Mouse (Mus musculus) CH12.LX (cell line): ENCODE measurements around the gene Mink1. TPM values are rescaled to one million over a fixed set of nuclear protein-coding genes. Genes with fewer than 3 reads are reported as not detected.

Source experiments
- DNase-seq: peaks from one replicate; pipeline ENCODE4 v3.0.0-alpha.2; 2013; ENCODE audit errors: extremely low read depth
- H3K27ac ChIP-seq: 2 replicates; pipeline ENCODE4 v1.5.1; 2012; ENCODE audit warnings: low read depth, mild to moderate bottlenecking, control low read depth, moderate library complexity; ENCODE audit not compliant: insufficient read depth
- H3K27me3 ChIP-seq: replicated peaks from 2 replicates; pipeline ENCODE3; 2012; ENCODE audit warnings: inconsistent platforms
- H3K36me3 ChIP-seq, 2 experiments: replicated peaks in 1 of 2; 2 replicates each; pipeline versions ENCODE3 to v1.6.1; 2012; ENCODE audit warnings: inconsistent platforms in 1 of 2, low read length in 1 of 2, mild to moderate bottlenecking in 1 of 2, mixed read lengths in 1 of 2, moderate library complexity in 1 of 2; ENCODE audit not compliant: control insufficient read depth in 1 of 2, insufficient read depth in 1 of 2
- H3K4me1 ChIP-seq, 2 experiments: 2 replicates each; pipeline ENCODE4 v1.6.1; 2012; ENCODE audit warnings: inconsistent platforms in 1 of 2, moderate library complexity in 1 of 2; ENCODE audit not compliant: insufficient read depth in 2 of 2, control insufficient read depth in 1 of 2
- H3K4me2 ChIP-seq: 2 replicates; pipeline ENCODE4 v1.6.1; 2012; ENCODE audit warnings: low read depth, mild to moderate bottlenecking, control low read depth; ENCODE audit not compliant: poor library complexity, insufficient read depth, severe bottlenecking
- H3K4me3 ChIP-seq, 3 experiments: fragments of 150-350 bp in 1 of 3; sonication (generic) in 1 of 3; replicated peaks in 1 of 3; 2 replicates each; pipeline versions ENCODE3 to v1.5.1; 2011 to 2012; ENCODE audit warnings: low read depth in 2 of 3, low read length in 2 of 3, mild to moderate bottlenecking in 2 of 3, moderate library complexity in 2 of 3, control low read depth in 1 of 3, improper control_type of control experiment in 1 of 3, inconsistent platforms in 1 of 3, mixed read lengths in 1 of 3; ENCODE audit not compliant: poor library complexity in 1 of 3
- H3K79me2 ChIP-seq: replicated peaks from 2 replicates; pipeline ENCODE4 v1.6.1; 2012; ENCODE audit warnings: mild to moderate bottlenecking, moderate library complexity; ENCODE audit not compliant: control insufficient read depth, poor library complexity, insufficient read depth, severe bottlenecking; ENCODE audit errors: extremely low read depth
- H3K9ac ChIP-seq: 2 replicates; pipeline ENCODE4 v1.6.1; 2012; ENCODE audit warnings: low read depth, mild to moderate bottlenecking, control low read depth, moderate library complexity; ENCODE audit not compliant: insufficient read depth
- H3K9me3 ChIP-seq: replicated peaks from 2 replicates; pipeline ENCODE3; 2012; ENCODE audit warnings: low read length, inconsistent platforms, mixed read lengths
- CHD1 ChIP-seq: IDR thresholded peaks from 2 replicates; pipeline ENCODE4 v1.6.1; 2012; ENCODE audit warnings: low read depth, low read length, improper control_type of control experiment, inconsistent platforms
- CHD2 ChIP-seq: IDR thresholded peaks from 2 replicates; pipeline ENCODE4 v1.6.1; 2011; ENCODE audit warnings: low read length, improper control_type of control experiment
- CTCF ChIP-seq, 2 experiments: IDR thresholded peaks in 1 of 2; conservative IDR thresholded peaks in 1 of 2; 2 replicates each; pipeline ENCODE4 v1.5.1; 2011 to 2012; ENCODE audit warnings: low read depth in 2 of 2, low read length in 2 of 2, improper control_type of control experiment in 1 of 2, inconsistent platforms in 1 of 2, mild to moderate bottlenecking in 1 of 2, moderate library complexity in 1 of 2
- ELF1 ChIP-seq: IDR thresholded peaks from 2 replicates; pipeline ENCODE4 v1.6.1; 2014; ENCODE audit warnings: low read depth, mild to moderate bottlenecking, inconsistent platforms, low read length, improper control_type of control experiment
- EP300 ChIP-seq: IDR thresholded peaks from 2 replicates; pipeline ENCODE4 v1.6.1; 2011; ENCODE audit warnings: low read length, improper control_type of control experiment
- ETS1 ChIP-seq: conservative IDR thresholded peaks from 2 replicates; pipeline ENCODE4 v1.6.1; 2012; ENCODE audit warnings: low read depth, mild to moderate bottlenecking, inconsistent platforms, low read length, improper control_type of control experiment, moderate library complexity
- JUN ChIP-seq: IDR thresholded peaks from 2 replicates; pipeline ENCODE4 v1.6.1; 2011; ENCODE audit warnings: low read depth, mild to moderate bottlenecking, low read length, improper control_type of control experiment, moderate library complexity; ENCODE audit not compliant: insufficient read depth
- MAX ChIP-seq: IDR thresholded peaks from 2 replicates; pipeline ENCODE4 v1.6.1; 2011; ENCODE audit warnings: low read length, improper control_type of control experiment
- MAZ ChIP-seq: IDR thresholded peaks from 2 replicates; pipeline ENCODE4 v1.6.1; 2012; ENCODE audit warnings: low read depth, mild to moderate bottlenecking, inconsistent platforms, low read length, improper control_type of control experiment, moderate library complexity
- MEF2A ChIP-seq: IDR thresholded peaks from 2 replicates; pipeline ENCODE4 v1.6.1; 2014; ENCODE audit warnings: low read depth, mild to moderate bottlenecking, inconsistent platforms, low read length, improper control_type of control experiment, borderline replicate concordance
- NELFE ChIP-seq: IDR thresholded peaks from 2 replicates; pipeline ENCODE4 v1.6.1; 2011; ENCODE audit warnings: low read depth, low read length, improper control_type of control experiment
- NRF1 ChIP-seq: IDR thresholded peaks from 2 replicates; pipeline ENCODE4 v1.6.1; 2014; ENCODE audit warnings: low read depth, mild to moderate bottlenecking, inconsistent platforms, low read length, improper control_type of control experiment, moderate library complexity
- POLR2A ChIP-seq: IDR thresholded peaks from 2 replicates; pipeline ENCODE4 v1.6.1; 2011; ENCODE audit warnings: low read depth, mild to moderate bottlenecking, improper control_type of control experiment, low read length
- RAD21 ChIP-seq: IDR thresholded peaks from 2 replicates; pipeline ENCODE4 v1.6.1; 2011; ENCODE audit warnings: low read depth, mild to moderate bottlenecking, low read length, improper control_type of control experiment, moderate library complexity
- SMC3 ChIP-seq: IDR thresholded peaks from 2 replicates; pipeline ENCODE4 v1.6.1; 2011; ENCODE audit warnings: low read depth, low read length, improper control_type of control experiment
- TBP ChIP-seq: conservative IDR thresholded peaks from 2 replicates; pipeline ENCODE4 v1.6.1; 2011; ENCODE audit warnings: low read depth, low read length, improper control_type of control experiment
- TCF12 ChIP-seq: IDR thresholded peaks from 2 replicates; pipeline ENCODE4 v1.6.1; 2014; ENCODE audit warnings: low read depth, mild to moderate bottlenecking, inconsistent platforms, low read length, improper control_type of control experiment
- USF1 ChIP-seq: IDR thresholded peaks from 2 replicates; pipeline ENCODE4 v1.6.1; 2014; ENCODE audit warnings: low read depth, mild to moderate bottlenecking, inconsistent platforms, low read length, improper control_type of control experiment
- USF2 ChIP-seq: conservative IDR thresholded peaks from 2 replicates; pipeline ENCODE4 v1.6.1; 2011; ENCODE audit warnings: low read depth, low read length, improper control_type of control experiment
- ZC3H11A ChIP-seq: IDR thresholded peaks from 2 replicates; pipeline ENCODE4 v1.6.1; 2012; ENCODE audit warnings: low read depth, mild to moderate bottlenecking, inconsistent platforms, low read length, improper control_type of control experiment
- dilution Hi-C: fragments of 300-500 bp; cut with MboI; formaldehyde crosslinking; loops from 2 replicates; pipeline ENCODE4 v1.14.3; 2020; ENCODE audit warnings: low sequenced_read_pairs; ENCODE audit not compliant: extremely low pct_unique_long_range_greater_than_20kb, extremely low pct_ligation_motif_present
- in situ Hi-C: fragments of 300-500 bp; cut with MboI; formaldehyde crosslinking; loops from 3 replicates; pipeline ENCODE4 v1.14.3; 2019; ENCODE audit warnings: low sequenced_read_pairs, low pct_ligation_motif_present, low pct_unique_long_range_greater_than_20kb, mixed read lengths
- polyA plus RNA-seq: library from polyadenylated mRNA; unstranded; fragments of >175 nt; gene quantifications from 2 replicates; pipeline ENCODE4 v1.2.1, GENCODE M21; 2012; ENCODE audit warnings: low read depth; ENCODE audit not compliant: insufficient read length
- total RNA-seq, 2 experiments: library from RNA; depleted of rRNA; stranded (reverse); fragments of 300-350 nt in 1 of 2; fragments of >200 nt in 1 of 2; gene quantifications; 2 replicates each; pipeline ENCODE4 v1.2.3; 2012 to 2014

Gene Mink1
- total and polyA plus RNA-seq, 3 experiments: 15.0 to 79.8 (median 31.2) TPM

DNA sequence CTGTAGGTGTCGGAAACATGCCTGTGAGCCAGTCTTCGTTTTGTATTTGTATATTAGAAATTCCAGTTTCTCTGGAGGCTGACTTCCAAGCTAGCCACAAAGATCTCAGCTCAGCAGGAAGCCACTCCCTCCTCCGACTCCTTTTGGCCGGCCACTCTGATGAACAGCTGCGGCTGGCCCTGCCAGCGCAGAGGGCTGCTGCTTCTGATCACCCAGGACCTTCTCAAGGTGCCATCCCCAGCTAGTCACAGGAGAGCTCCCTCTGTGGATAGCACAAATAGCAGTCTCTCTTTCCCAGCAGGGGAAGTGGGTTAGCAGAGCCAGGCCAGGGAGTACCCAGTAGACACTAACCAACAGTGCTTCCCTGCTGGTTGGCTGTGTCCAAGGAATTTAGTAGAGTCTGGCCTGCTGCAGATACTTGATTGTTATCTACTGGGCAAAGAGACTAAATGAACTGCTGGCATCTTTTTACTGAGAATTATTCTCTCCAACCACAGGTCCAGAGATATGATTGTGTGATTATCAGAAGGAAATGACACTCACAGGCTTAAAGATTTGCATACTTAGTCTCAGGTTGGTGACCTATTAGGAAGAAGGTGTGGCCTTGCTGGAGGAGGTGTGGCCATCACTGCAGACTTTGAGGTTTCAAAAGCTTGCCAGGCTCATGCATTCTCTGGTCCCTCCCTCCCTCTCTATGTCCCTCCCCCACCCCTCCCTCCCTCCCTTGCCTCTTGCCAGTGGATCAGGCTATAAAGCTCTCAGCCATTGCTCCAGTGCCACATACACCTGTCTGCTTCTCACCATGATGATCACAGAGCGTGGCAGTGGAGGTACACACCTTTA lies 59.5 kb downstream of the Mink1 start:
- H3K9me3 ChIP-seq: no peaks in the 10 kb centered on the region
- peaks cover 0 to 16% of the 10 kb centered on the region in 2 experiments; a peak in 2 of 4 replicates for H3K4me1 ChIP-seq
- no peak overlapping the region for H3K9ac ChIP-seq
- no peak overlapping the region for H3K4me2 ChIP-seq
- H3K27me3 ChIP-seq: no peaks in the 10 kb centered on the region
- no peaks in the 10 kb centered on the region for H3K79me2 ChIP-seq
- DNase-seq: peak; percentile 84
- dilution Hi-C loops: no loop called here
- in situ Hi-C loops: loop anchor here (25.0 kb wide), 1 partner anchor 385 kb away; the partner anchor contains the start of genes 0610010K14Rik, Bcl6b, Gm21988 and Rnasek
- H3K4me3 ChIP-seq: no peak overlapping the region
- no peak overlapping the region for H3K27ac ChIP-seq
- H3K36me3 ChIP-seq: no peaks in the 10 kb centered on the region
- TF ChIP-seq ELF1: no peak
- 0 out of 2 replicates have a peak, but pooled peaks have one; percentile 25 for TF ChIP-seq EP300
- TF ChIP-seq CTCF (conservative IDR thresholded peaks at IDR 0.05 in 1 of 2, IDR thresholded peaks at IDR 0.05 in 1 of 2; ENCODE audit: low read depth in 2 of 2, low read length in 2 of 2): peak in 1 of 2 experiments; percentile 0; a peak in 1 of 4 replicates
- TF ChIP-seq MAX: 0 out of 2 replicates have a peak, but pooled peaks have one; percentile 14

DNA sequence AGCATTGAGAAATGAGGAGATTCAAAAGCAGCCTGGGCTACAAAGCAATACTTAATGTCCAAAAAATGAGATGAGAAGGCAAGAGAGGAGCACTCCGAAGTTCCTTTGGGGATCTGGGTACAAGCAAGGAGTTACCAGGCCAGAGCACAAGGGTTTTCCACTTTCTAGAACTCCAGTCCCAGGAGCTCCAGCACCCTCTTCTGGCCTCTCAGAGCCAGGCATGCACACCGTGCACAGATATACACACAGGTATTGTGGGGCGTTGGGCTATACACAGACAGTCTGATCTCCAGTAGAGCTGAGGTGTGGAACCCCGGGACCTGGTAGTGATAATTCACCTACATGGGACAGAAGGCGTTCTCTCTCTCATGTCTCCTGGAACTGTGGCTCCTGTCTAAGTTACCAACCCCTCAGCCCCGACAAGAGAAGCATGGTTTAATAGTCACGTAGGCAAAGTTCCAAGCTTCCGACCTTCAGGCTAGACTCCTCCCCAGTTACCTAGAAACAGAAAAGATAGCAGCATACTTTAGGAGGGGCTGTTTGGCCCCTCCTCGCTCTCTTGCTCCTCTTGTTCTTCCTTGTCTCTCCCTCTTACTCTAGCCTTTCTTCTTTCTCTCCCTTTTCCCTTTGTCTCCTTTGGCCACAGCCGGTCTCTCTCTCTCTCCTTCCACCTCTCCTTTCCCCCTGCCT lies 60.5 kb downstream of the Mink1 start:
- in situ Hi-C loops: loop anchor here (25.0 kb wide), 1 partner anchor 386 kb away; the partner anchor contains the start of genes 0610010K14Rik, Bcl6b, Gm21988 and Rnasek
- H3K9me3 ChIP-seq: no peaks in the 10 kb centered on the region
- H3K9ac ChIP-seq: no peak overlapping the region
- no peak overlapping the region for H3K27ac ChIP-seq
- TF ChIP-seq TCF12: no peak
- TF ChIP-seq NRF1: no peak
- TF ChIP-seq RAD21: peak; percentile 71
- no peak for TF ChIP-seq USF2
- no peak for TF ChIP-seq MAZ
- TF ChIP-seq CTCF (conservative IDR thresholded peaks at IDR 0.05 in 1 of 2, IDR thresholded peaks at IDR 0.05 in 1 of 2; ENCODE audit: low read depth in 2 of 2, low read length in 2 of 2): peak; percentile 22 to 71; a peak in 3 of 4 replicates
- TF ChIP-seq JUN: no peak
- TF ChIP-seq ETS1: no peak
- no peak for TF ChIP-seq CHD2
- no peak for TF ChIP-seq USF1
- 0 out of 2 replicates have a peak, but pooled peaks have one; percentile 2 for TF ChIP-seq ZC3H11A
- peak; percentile 32; the same call in 1 of the 2 replicates for TF ChIP-seq NELFE
- no peak for TF ChIP-seq TBP
- TF ChIP-seq EP300: no peak
- peak; percentile 67 for TF ChIP-seq SMC3
- no peak for TF ChIP-seq CHD1
- TF ChIP-seq POLR2A: no peak
- no peak for TF ChIP-seq MEF2A
- TF ChIP-seq, all 38 proteins: peak for 5
- peaks cover 0 to 16% of the 10 kb centered on the region in 2 experiments; a peak in 2 of 4 replicates for H3K4me1 ChIP-seq
- dilution Hi-C loops: no loop called here
- no peak overlapping the region for H3K4me2 ChIP-seq
- H3K36me3 ChIP-seq: no peaks in the 10 kb centered on the region
- no peaks in the 10 kb centered on the region for H3K27me3 ChIP-seq
- H3K79me2 ChIP-seq: no peaks in the 10 kb centered on the region
- no peak overlapping the region for H3K4me3 ChIP-seq
- DNase-seq: peak; percentile 42
